Comparison of ENCODE assay signal across 9 mouse cellular contexts in genomic region chr1:93731103-93731502, GRCm38 (mm10). TPM values are rescaled to one million over a fixed set of nuclear protein-coding genes. Genes with fewer than 3 reads are reported as not detected.
DNase-seq lines count a peak whose midpoint lies in the region; ATAC-seq lines count a peak whose summit lies in the region.
"Had no signal": no experiment of that assay in that cellular context is flagged by ENCODE, and none has a peak within 500 bp of the region (broad histone marks: within the 10 kb centered on the region; RNA-seq: fewer than 3 reads in every experiment).

No protein-coding gene starts in this region.

- WGBS in forebrain, embryonic 13.5 days = 85% methylated on average over 5 of the region's 5 CpGs
- WGBS in forebrain, embryonic 14.5 days = 88% methylated on average over 5 of the region's 5 CpGs
- 87% methylated on average over 5 of the region's 5 CpGs for WGBS in hindbrain, embryonic 15.5 days
- 89% methylated on average over 5 of the region's 5 CpGs for WGBS in hindbrain, embryonic 11.5 days
- WGBS in forebrain, embryonic 15.5 days = 83% methylated on average over 5 of the region's 5 CpGs
- 89% methylated on average over 5 of the region's 5 CpGs for whole genome bisulfite sequencing in kidney, embryonic 16.5 days

- peak; percentile 25; the same call in 1 of the 2 replicates for ATAC-seq in forebrain, embryonic 13.5 days
- ATAC-seq in forebrain, embryonic 14.5 days = no peak
- ATAC-seq in hindbrain, embryonic 15.5 days (ENCODE audit: low FRiP score, low read depth) = 0 out of 2 replicates have a peak, but pooled peaks have one; percentile 27
- ATAC-seq in hindbrain, embryonic 11.5 days (ENCODE audit: low FRiP score) = no peak
- ATAC-seq in forebrain, embryonic 15.5 days (replicated peaks) = peak; percentile 55; the same call in 1 of the 2 replicates
- no peak for ATAC-seq in kidney, embryonic 16.5 days (ENCODE audit: low FRiP score, low TSS enrichment)

- H3K9me3 ChIP-seq in forebrain, embryonic 13.5 days (replicated peaks) = no peaks in the 10 kb centered on the region
- no peaks in the 10 kb centered on the region for H3K9me3 ChIP-seq in forebrain, embryonic 14.5 days (replicated peaks; ENCODE audit: control insufficient read depth, low read length)
- H3K9me3 ChIP-seq in hindbrain, embryonic 15.5 days = no peaks in the 10 kb centered on the region
- H3K9me3 ChIP-seq in hindbrain, embryonic 11.5 days (ENCODE audit: control insufficient read depth, low read length) = no peaks in the 10 kb centered on the region
- H3K9me3 ChIP-seq in forebrain, embryonic 15.5 days = no peaks in the 10 kb centered on the region
- no peaks in the 10 kb centered on the region for H3K9me3 ChIP-seq in kidney, embryonic 16.5 days (ENCODE audit: low read length)
- H3K9me3 ChIP-seq: stomach, embryonic 15.5 days had no signal

- no peak overlapping the region for H3K4me2 ChIP-seq in forebrain, embryonic 13.5 days
- no peak overlapping the region for H3K4me2 ChIP-seq in forebrain, embryonic 14.5 days (ENCODE audit: low read length)
- peak overlapping the region; percentile 22 for H3K4me2 ChIP-seq in hindbrain, embryonic 15.5 days
- no peak overlapping the region for H3K4me2 ChIP-seq in hindbrain, embryonic 11.5 days (replicated peaks; ENCODE audit: low read depth, low read length)
- no peak overlapping the region for H3K4me2 ChIP-seq in forebrain, embryonic 15.5 days (replicated peaks)
- H3K4me2 ChIP-seq in kidney, embryonic 16.5 days (replicated peaks; ENCODE audit: low read depth, low read length) = peak overlapping the region; percentile 28; the same call in 1 of the 2 replicates
- H3K4me2 ChIP-seq: stomach, embryonic 15.5 days had no signal

- H3K36me3 ChIP-seq in forebrain, embryonic 13.5 days (ENCODE audit: poor library complexity, severe bottlenecking) = no peaks in the 10 kb centered on the region
- no peaks in the 10 kb centered on the region for H3K36me3 ChIP-seq in forebrain, embryonic 14.5 days (ENCODE audit: control insufficient read depth, insufficient read depth, low read length)
- H3K36me3 ChIP-seq in hindbrain, embryonic 15.5 days = no peaks in the 10 kb centered on the region
- H3K36me3 ChIP-seq in hindbrain, embryonic 11.5 days (ENCODE audit: control insufficient read depth, insufficient read depth, low read length) = no peaks in the 10 kb centered on the region
- H3K36me3 ChIP-seq in forebrain, embryonic 15.5 days = no peaks in the 10 kb centered on the region
- H3K36me3 ChIP-seq in kidney, embryonic 16.5 days (ENCODE audit: insufficient read depth, low read length) = no peaks in the 10 kb centered on the region
- H3K36me3 ChIP-seq: stomach, embryonic 15.5 days had no signal

- H3K27ac ChIP-seq in forebrain, embryonic 13.5 days = no peak overlapping the region
- no peak overlapping the region for H3K27ac ChIP-seq in forebrain, embryonic 14.5 days (ENCODE audit: low read depth, low read length)
- no peak overlapping the region for H3K27ac ChIP-seq in hindbrain, embryonic 15.5 days (replicated peaks)
- H3K27ac ChIP-seq in hindbrain, embryonic 11.5 days (ENCODE audit: low read depth, low read length) = no peak overlapping the region
- H3K27ac ChIP-seq in forebrain, embryonic 15.5 days (replicated peaks) = no peak overlapping the region
- no peak overlapping the region for H3K27ac ChIP-seq in kidney, embryonic 16.5 days (ENCODE audit: low read length)
- H3K27ac ChIP-seq: stomach, embryonic 15.5 days had no signal

- no peak for DNase-seq in forebrain, embryonic 14.5 days (ENCODE audit: low spot score)
- no peak for DNase-seq in hindbrain, embryonic 11.5 days (ENCODE audit: low spot score)
- DNase-seq in embryo, embryonic 10.5 days (ENCODE audit: low spot score) = no peak
- DNase-seq in frontal cortex, postnatal 14 days (ENCODE audit: low spot score in 2 of 2) = no peak

- H3K4me1 ChIP-seq in forebrain, embryonic 13.5 days = peaks cover 7% of the 10 kb centered on the region
- H3K4me1 ChIP-seq in forebrain, embryonic 14.5 days (ENCODE audit: control insufficient read depth, insufficient read depth, low read length) = no peaks in the 10 kb centered on the region
- peaks cover 12% of the 10 kb centered on the region for H3K4me1 ChIP-seq in hindbrain, embryonic 15.5 days (replicated peaks)
- H3K4me1 ChIP-seq in hindbrain, embryonic 11.5 days (replicated peaks; ENCODE audit: control insufficient read depth, insufficient read depth, low read length) = no peaks in the 10 kb centered on the region
- H3K4me1 ChIP-seq in forebrain, embryonic 15.5 days = peaks cover 6% of the 10 kb centered on the region; the same call in 1 of the 2 replicates
- H3K4me1 ChIP-seq in kidney, embryonic 16.5 days (ENCODE audit: insufficient read depth, low read length) = no peaks in the 10 kb centered on the region

- H3K27me3 ChIP-seq in forebrain, embryonic 13.5 days = no peaks in the 10 kb centered on the region
- no peaks in the 10 kb centered on the region for H3K27me3 ChIP-seq in forebrain, embryonic 14.5 days (replicated peaks; ENCODE audit: control insufficient read depth, insufficient read depth, low read length)
- no peaks in the 10 kb centered on the region for H3K27me3 ChIP-seq in hindbrain, embryonic 15.5 days
- H3K27me3 ChIP-seq in hindbrain, embryonic 11.5 days (ENCODE audit: control insufficient read depth, insufficient read depth, low read length) = no peaks in the 10 kb centered on the region
- H3K27me3 ChIP-seq in forebrain, embryonic 15.5 days = no peaks in the 10 kb centered on the region
- no peaks in the 10 kb centered on the region for H3K27me3 ChIP-seq in kidney, embryonic 16.5 days (ENCODE audit: insufficient read depth, low read length)
- H3K27me3 ChIP-seq: stomach, embryonic 15.5 days had no signal

- H3K4me3 ChIP-seq in forebrain, embryonic 13.5 days = no peak overlapping the region
- no peak overlapping the region for H3K4me3 ChIP-seq in forebrain, embryonic 14.5 days (ENCODE audit: low read depth, low read length)
- no peak overlapping the region for H3K4me3 ChIP-seq in hindbrain, embryonic 15.5 days
- H3K4me3 ChIP-seq in hindbrain, embryonic 11.5 days (ENCODE audit: low read depth, low read length) = no peak overlapping the region
- no peak overlapping the region for H3K4me3 ChIP-seq in forebrain, embryonic 15.5 days
- H3K4me3 ChIP-seq in kidney, embryonic 16.5 days (ENCODE audit: low read length) = peak overlapping the region; percentile 16; the same call in 1 of the 2 replicates
- H3K4me3 ChIP-seq: stomach, embryonic 15.5 days had no signal

- no peak overlapping the region for H3K9ac ChIP-seq in forebrain, embryonic 13.5 days
- no peak overlapping the region for H3K9ac ChIP-seq in forebrain, embryonic 14.5 days (ENCODE audit: low read length)
- H3K9ac ChIP-seq in hindbrain, embryonic 15.5 days = no peak overlapping the region
- no peak overlapping the region for H3K9ac ChIP-seq in hindbrain, embryonic 11.5 days (ENCODE audit: low read depth, low read length)
- H3K9ac ChIP-seq in forebrain, embryonic 15.5 days (replicated peaks) = no peak overlapping the region
- 0 out of 2 replicates have a peak overlapping the region, but pooled peaks have one; percentile 7 for H3K9ac ChIP-seq in kidney, embryonic 16.5 days (replicated peaks; ENCODE audit: low read length)
- H3K9ac ChIP-seq: stomach, embryonic 15.5 days had no signal

RNA-seq across cellular contexts. Expression of gene Atg4b, which starts 20.2 kb away (rescaled TPM):
- polyA plus RNA-seq in forebrain, embryonic 13.5 days (2015; fragmentation: Nextera tagmentation; extraction: Ambion mirVana) = 91.5 and 96.9 TPM in 2 replicates
- polyA plus RNA-seq in forebrain, embryonic 14.5 days (2014; fragmentation: Nextera tagmentation; extraction: Ambion mirVana) = 95.0 and 113 TPM in 2 replicates
- polyA plus RNA-seq in hindbrain, embryonic 15.5 days (2015; fragmentation: Nextera tagmentation; extraction: Ambion mirVana) = 84.5 and 100 TPM in 2 replicates
- 89.7 and 101 TPM in 2 replicates for polyA plus RNA-seq in hindbrain, embryonic 11.5 days (2014; fragmentation: Nextera tagmentation; extraction: Ambion mirVana)
- polyA plus RNA-seq in forebrain, embryonic 15.5 days (2015; fragmentation: Nextera tagmentation; extraction: Ambion mirVana) = 104 and 106 TPM in 2 replicates
- polyA plus RNA-seq in kidney, embryonic 16.5 days (2015; fragmentation: Nextera tagmentation; extraction: Ambion mirVana) = 85.3 and 95.0 TPM in 2 replicates

RNA-seq across cellular contexts. Expression of gene Thap4, which starts 23.6 kb away (rescaled TPM):
- polyA plus RNA-seq in forebrain, embryonic 13.5 days (2015; fragmentation: Nextera tagmentation; extraction: Ambion mirVana) = 38.0 and 43.2 TPM in 2 replicates
- polyA plus RNA-seq in forebrain, embryonic 14.5 days (2014; fragmentation: Nextera tagmentation; extraction: Ambion mirVana) = 38.4 and 44.4 TPM in 2 replicates
- 43.8 and 50.9 TPM in 2 replicates for polyA plus RNA-seq in hindbrain, embryonic 15.5 days (2015; fragmentation: Nextera tagmentation; extraction: Ambion mirVana)
- 34.3 and 43.0 TPM in 2 replicates for polyA plus RNA-seq in hindbrain, embryonic 11.5 days (2014; fragmentation: Nextera tagmentation; extraction: Ambion mirVana)
- polyA plus RNA-seq in forebrain, embryonic 15.5 days (2015; fragmentation: Nextera tagmentation; extraction: Ambion mirVana) = 43.1 and 47.4 TPM in 2 replicates
- 74.5 and 75.3 TPM in 2 replicates for polyA plus RNA-seq in kidney, embryonic 16.5 days (2015; fragmentation: Nextera tagmentation; extraction: Ambion mirVana)

RNA-seq across cellular contexts. Expression of gene Bok, which starts 45.6 kb away (rescaled TPM):
- polyA plus RNA-seq in forebrain, embryonic 13.5 days (2015; fragmentation: Nextera tagmentation; extraction: Ambion mirVana) = 65.3 and 75.9 TPM in 2 replicates
- 83.3 and 87.6 TPM in 2 replicates for polyA plus RNA-seq in forebrain, embryonic 14.5 days (2014; fragmentation: Nextera tagmentation; extraction: Ambion mirVana)
- 93.1 and 108 TPM in 2 replicates for polyA plus RNA-seq in hindbrain, embryonic 15.5 days (2015; fragmentation: Nextera tagmentation; extraction: Ambion mirVana)
- 29.4 and 30.6 TPM in 2 replicates for polyA plus RNA-seq in hindbrain, embryonic 11.5 days (2014; fragmentation: Nextera tagmentation; extraction: Ambion mirVana)
- 95.8 and 96.3 TPM in 2 replicates for polyA plus RNA-seq in forebrain, embryonic 15.5 days (2015; fragmentation: Nextera tagmentation; extraction: Ambion mirVana)
- polyA plus RNA-seq in kidney, embryonic 16.5 days (2015; fragmentation: Nextera tagmentation; extraction: Ambion mirVana) = 98.3 and 108 TPM in 2 replicates

Comparison
In these comparisons a context has a peak if more than half of its experiments do, and no peak if none do; other contexts are left out.
1. ATAC-seq: peak in forebrain, embryonic 13.5 days (single experiment), hindbrain, embryonic 15.5 days (single experiment) and forebrain, embryonic 15.5 days (single experiment); none in forebrain, embryonic 14.5 days (single experiment), hindbrain, embryonic 11.5 days (single experiment) and kidney, embryonic 16.5 days (single experiment).
2. H3K4me2 ChIP-seq: peak in hindbrain, embryonic 15.5 days (single experiment) and kidney, embryonic 16.5 days (single experiment); none in forebrain, embryonic 13.5 days (single experiment), forebrain, embryonic 14.5 days (single experiment), hindbrain, embryonic 11.5 days (single experiment) and forebrain, embryonic 15.5 days (single experiment).